Mouse (Mus musculus): ENCODE results near the gene Dnase1l2.
A peak's percentile ranks its signal among the peaks of the same experiment; 100 is the strongest.
"Not testable (repeated sequence)": the region's sequence is repeated elsewhere in the genome, so short reads cannot be mapped to it uniquely, and the experiment has no call there.

Dnase1l2 gene

GRCm38 (mm10) chr17:24470701-24471527, 28.0 kb upstream of the Dnase1l2 start:
- DNase-seq = peak; percentile 34

GRCm38 (mm10) chr17:24469910-24470602, 27.2 kb upstream of the Dnase1l2 start, which contains the start of the genes E4f1 and Pgp:
TSS of gene E4f1 (minus strand) at chr17:24470313.
TSS of gene Pgp (plus strand) at chr17:24470392.
- peak; percentile 100 for DNase-seq

GRCm38 (mm10) chr17:24469336-24469909, 26.5 kb upstream of the Dnase1l2 start:
- DNase-seq = no peak

GRCm38 (mm10) chr17:24468636-24469246, 25.8 kb upstream of the Dnase1l2 start:
- DNase-seq = no peak

GRCm38 (mm10) chr17:24463374-24464133, 20.6 kb upstream of the Dnase1l2 start:
- no peak for DNase-seq

- DNase-seq = no peak
Measured at GRCm38 (mm10) chr17:24462932-24463331, 20.0 kb upstream of the Dnase1l2 start.

- no peak for DNase-seq
Measured at GRCm38 (mm10) chr17:24461580-24461979, 18.7 kb upstream of the Dnase1l2 start.

- DNase-seq = not testable (repeated sequence)
Measured at GRCm38 (mm10) chr17:24455523-24456206, 12.8 kb upstream of the Dnase1l2 start.

GRCm38 (mm10) chr17:24454756-24455522, 12.0 kb upstream of the Dnase1l2 start:
- DNase-seq = peak; percentile 95

GRCm38 (mm10) chr17:24454218-24454755, 11.4 kb upstream of the Dnase1l2 start:
- DNase-seq = no peak

GRCm38 (mm10) chr17:24453372-24453771, 10.5 kb upstream of the Dnase1l2 start:
- DNase-seq = no peak

- DNase-seq = no peak
Measured at GRCm38 (mm10) chr17:24451220-24451619, 8.3 kb upstream of the Dnase1l2 start.

- DNase-seq = no peak
Measured at GRCm38 (mm10) chr17:24449507-24449906, 6.6 kb upstream of the Dnase1l2 start.

GRCm38 (mm10) chr17:24446590-24446989, 3.7 kb upstream of the Dnase1l2 start:
- no peak for DNase-seq

- DNase-seq = no peak
Measured at GRCm38 (mm10) chr17:24443409-24443808, 504 bp upstream of the Dnase1l2 start.

GRCm38 (mm10) chr17:24442107-24442506, 798 bp downstream of the Dnase1l2 start:
- no peak for DNase-seq

GRCm38 (mm10) chr17:24441148-24441547, 1.8 kb downstream of the Dnase1l2 start:
- no peak for DNase-seq

GRCm38 (mm10) chr17:24440377-24440776, 2.5 kb downstream of the Dnase1l2 start:
- DNase-seq = no peak

- no peak for DNase-seq
Measured at GRCm38 (mm10) chr17:24437016-24437415, 5.9 kb downstream of the Dnase1l2 start.

GRCm38 (mm10) chr17:24429201-24429983, 13.5 kb downstream of the Dnase1l2 start:
- no peak for DNase-seq

All from right cerebral cortex, postnatal 4 days (tissue).